Mouse (Mus musculus): Measurements from ENCODE around the gene Fanci. TPM values are rescaled to one million over a fixed set of nuclear protein-coding genes. Genes with fewer than 3 reads are reported as not detected.

Fanci gene
- polyA plus RNA-seq, 1 experiment from 2014 or later = 9.1 TPM

- H3K4me3 ChIP-seq = peak overlapping the region; percentile 31
- no peak for ATAC-seq (ENCODE audit: insufficient number of reproducible peaks, insufficient read depth, low FRiP score, low TSS enrichment, low read depth)
- H3K4me1 ChIP-seq = peaks cover 12% of the 10 kb centered on the region
- H3K9ac ChIP-seq = no peak overlapping the region
- no peak overlapping the region for H3K27ac ChIP-seq
- peaks cover 85% of the 10 kb centered on the region for H3K27me3 ChIP-seq
- no peaks in the 10 kb centered on the region for H3K36me3 ChIP-seq
- WGBS = 2% methylated on average over 38 of the region's 38 CpGs
- H3K4me2 ChIP-seq = peak overlapping the region; percentile 56
- H3K9me3 ChIP-seq = no peaks in the 10 kb centered on the region
Measured at GRCm38 (mm10) chr7:79495988-79496815, 104.5 kb downstream of the Fanci start.

GRCm38 (mm10) chr7:79496816-79497328, 105.1 kb downstream of the Fanci start:
- no peaks in the 10 kb centered on the region for H3K9me3 ChIP-seq
- H3K4me1 ChIP-seq = peaks cover 12% of the 10 kb centered on the region
- no peak for ATAC-seq (ENCODE audit: insufficient number of reproducible peaks, insufficient read depth, low FRiP score, low TSS enrichment, low read depth)
- H3K27me3 ChIP-seq = peaks cover 91% of the 10 kb centered on the region
- WGBS = 6% methylated on average over 9 of the region's 9 CpGs
- H3K4me2 ChIP-seq = no peak overlapping the region
- H3K27ac ChIP-seq = no peak overlapping the region
- H3K36me3 ChIP-seq = no peaks in the 10 kb centered on the region
- no peak overlapping the region for H3K4me3 ChIP-seq
- H3K9ac ChIP-seq = no peak overlapping the region

GRCm38 (mm10) chr7:79497701-79498115, 106.0 kb downstream of the Fanci start:
- 2% methylated on average over 20 of the region's 20 CpGs for WGBS
- no peak overlapping the region for H3K9ac ChIP-seq
- H3K4me2 ChIP-seq = no peak overlapping the region
- no peaks in the 10 kb centered on the region for H3K36me3 ChIP-seq
- H3K4me1 ChIP-seq = peaks cover 12% of the 10 kb centered on the region
- ATAC-seq (ENCODE audit: insufficient number of reproducible peaks, insufficient read depth, low FRiP score, low TSS enrichment, low read depth) = no peak
- H3K27ac ChIP-seq = no peak overlapping the region
- no peak overlapping the region for H3K4me3 ChIP-seq
- H3K9me3 ChIP-seq = no peaks in the 10 kb centered on the region
- peaks cover 99% of the 10 kb centered on the region for H3K27me3 ChIP-seq

GRCm38 (mm10) chr7:79498356-79498755, 106.6 kb downstream of the Fanci start:
- no peak overlapping the region for H3K4me3 ChIP-seq
- no peak for ATAC-seq (ENCODE audit: insufficient number of reproducible peaks, insufficient read depth, low FRiP score, low TSS enrichment, low read depth)
- peaks cover 12% of the 10 kb centered on the region for H3K4me1 ChIP-seq
- H3K27ac ChIP-seq = no peak overlapping the region
- no peaks in the 10 kb centered on the region for H3K36me3 ChIP-seq
- no peak overlapping the region for H3K4me2 ChIP-seq
- H3K9ac ChIP-seq = no peak overlapping the region
- peaks cover 99% of the 10 kb centered on the region for H3K27me3 ChIP-seq
- no peaks in the 10 kb centered on the region for H3K9me3 ChIP-seq
- WGBS = 4% methylated on average over 6 of the region's 6 CpGs

- WGBS = 1% methylated on average over 35 of the region's 35 CpGs
- no peak for ATAC-seq (ENCODE audit: insufficient number of reproducible peaks, insufficient read depth, low FRiP score, low TSS enrichment, low read depth)
Measured at GRCm38 (mm10) chr7:79498965-79499595, 107.4 kb downstream of the Fanci start.

More at GRCm38 (mm10) chr7:79498965-79499595, 107.4 kb downstream of the Fanci start:
- Histone ChIP-seq H3K27ac (no peak overlapping the region), H3K9me3 (no peaks in the 10 kb centered on the region), H3K9ac (no peak overlapping the region), H3K4me3 (no peak overlapping the region), H3K36me3 (no peaks in the 10 kb centered on the region), H3K4me2 (no peak overlapping the region), H3K4me1 (peaks cover 12% of the 10 kb centered on the region), H3K27me3 (peaks cover 100% of the 10 kb centered on the region)

Other genes starting within 250 kb of the Fanci start
- gene Mfge8, start 242.9 kb upstream of the Fanci start, polyA plus RNA-seq (2015; fragmentation: Nextera tagmentation; extraction: Ambion mirVana) = 145 and 152 TPM in 2 replicates
- gene Abhd2, start 118.7 kb upstream of the Fanci start, polyA plus RNA-seq (2015; fragmentation: Nextera tagmentation; extraction: Ambion mirVana) = 13.9 and 15.2 TPM in 2 replicates
- gene Rlbp1, start 4.9 kb upstream of the Fanci start, polyA plus RNA-seq (2015; fragmentation: Nextera tagmentation; extraction: Ambion mirVana) = 1.1 and 2.7 TPM in 2 replicates
- 28.8 and 33.0 TPM in 2 replicates for gene Polg, start 74.4 kb downstream of the Fanci start, polyA plus RNA-seq (2015; fragmentation: Nextera tagmentation; extraction: Ambion mirVana)
- 0.15 and 0.48 TPM in 2 replicates for gene Rhcg, start 225.7 kb downstream of the Fanci start, polyA plus RNA-seq (2015; fragmentation: Nextera tagmentation; extraction: Ambion mirVana)

All from embryonic facial prominence, embryonic 13.5 days (tissue).